17 mouse cellular contexts compared by ENCODE assay signal in genomic region chr10:45109041-45109440, GRCm38 (mm10).
"Had no signal": no experiment of that assay in that cellular context is flagged by ENCODE, and none has a peak within 500 bp of the region (broad histone marks: within the 10 kb centered on the region; RNA-seq: fewer than 3 reads in every experiment).

No protein-coding gene starts in this region.

- H3K27ac ChIP-seq: liver, embryonic 15.5 days; midbrain, embryonic 10.5 days; midbrain, embryonic 12.5 days; neural tube, embryonic 13.5 days; neural tube, embryonic 15.5 days had no signal

- H3K4me3 ChIP-seq: liver, embryonic 15.5 days; midbrain, embryonic 10.5 days; midbrain, embryonic 12.5 days; myocyte; neural tube, embryonic 13.5 days; neural tube, embryonic 15.5 days had no signal

- H3K9ac ChIP-seq: liver, embryonic 15.5 days; lung, embryonic 14.5 days; midbrain, embryonic 12.5 days; neural tube, embryonic 13.5 days; neural tube, embryonic 15.5 days had no signal

- DNase-seq: lung, adult 18-20 months; lung, embryonic 14.5 days; lung, postnatal 10 days; lung, postnatal 4 days; midbrain, embryonic 14.5 days; retina, postnatal 1 day; right cerebral cortex, postnatal 14 days; right cerebral cortex, postnatal 4 days; spleen, adult 18-20 months; thymus, adult 18-20 months; thymus, postnatal 25 days had no signal

- H3K4me1 ChIP-seq: midbrain, embryonic 10.5 days had no signal

- H3K27me3 ChIP-seq: liver, embryonic 15.5 days; midbrain, embryonic 12.5 days; neural tube, embryonic 13.5 days; neural tube, embryonic 15.5 days had no signal
